8 mouse cellular contexts compared by ENCODE assay signal in the genomic region with DNA sequence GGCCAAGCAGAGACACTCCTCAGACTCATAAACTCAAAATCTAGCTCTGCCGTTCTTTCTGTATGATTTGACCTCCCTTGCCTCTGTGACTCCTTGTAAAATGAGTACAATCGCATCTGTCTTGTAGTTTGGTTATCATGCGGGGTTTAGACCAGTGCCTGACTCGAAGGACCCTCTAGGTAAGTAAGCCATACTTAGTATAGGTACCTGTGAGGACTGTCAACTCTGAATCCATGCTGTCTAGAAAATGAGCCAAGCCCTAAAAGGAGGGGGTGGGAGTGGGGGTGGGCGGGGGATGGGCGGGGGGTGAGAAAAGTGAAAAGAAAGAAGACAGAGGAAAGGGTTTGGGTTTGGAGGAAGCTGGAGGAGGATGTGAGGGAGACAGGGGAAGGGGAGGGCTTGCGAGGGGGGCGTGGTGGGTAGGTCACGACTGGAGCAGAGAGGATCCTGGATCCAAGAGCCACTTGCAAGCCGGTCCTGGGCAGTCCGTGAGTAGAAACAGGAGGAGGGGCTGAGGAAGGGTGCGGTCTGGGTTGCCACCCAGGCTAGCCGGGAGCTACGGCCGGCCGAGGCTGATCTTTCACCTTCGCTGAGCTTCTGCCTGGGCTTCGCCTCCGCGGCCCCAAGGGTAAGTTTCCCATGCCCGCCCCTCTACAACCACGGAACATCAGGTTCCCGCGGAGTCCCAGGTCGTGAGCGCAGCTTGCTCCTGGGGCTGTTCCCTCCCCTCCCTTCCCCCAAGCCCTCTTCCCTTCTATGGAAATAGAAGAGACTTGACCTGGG. TPM values are rescaled to one million over a fixed set of nuclear protein-coding genes. Genes with fewer than 3 reads are reported as not detected.
DNase-seq lines count a peak whose midpoint lies in the region; ATAC-seq and TF ChIP-seq lines count a peak whose summit lies in the region.

A gene (plus strand): TSS at position 404 of the 783 bp plus-strand sequence.

- peaks cover 37% of the 10 kb centered on the region for H3K79me3 ChIP-seq in C2C12 (ENCODE audit: low read depth)

- H3K79me2 ChIP-seq in C2C12 (ENCODE audit: control insufficient read depth, insufficient read depth): peaks cover 49% of the 10 kb centered on the region

- TF ChIP-seq CTCF in C2C12 (IDR thresholded peaks at IDR 0.05; ENCODE audit: control insufficient read depth, insufficient read depth, insufficient read length): no peak
- no peak for TF ChIP-seq CTCF in small intestine, adult 2 months (IDR thresholded peaks at IDR 0.05; ENCODE audit: extremely low read depth, insufficient read length, insufficient replicate concordance, low read depth, low read length)

- 0 out of 2 replicates have a peak, but pooled peaks cover 1% of the 10 kb centered on the region for H3K4me1 ChIP-seq in forebrain, embryonic 11.5 days (replicated peaks; ENCODE audit: control insufficient read depth, insufficient read depth, low read length)
- H3K4me1 ChIP-seq in small intestine, adult 2 months (ENCODE audit: control insufficient read depth, insufficient read depth, insufficient read length, low read length): peaks cover 8% of the 10 kb centered on the region; the same call in 1 of the 2 replicates

- H3ac ChIP-seq in C2C12 (ENCODE audit: control insufficient read depth, insufficient read length, low read depth): peak within 1 kb of the TSS; percentile 89

- no peak within 1 kb of the TSS for H3K27ac ChIP-seq in forebrain, embryonic 11.5 days (ENCODE audit: low read depth, low read length)
- 0 out of 2 replicates have a peak within 1 kb of the TSS, but pooled peaks have one; percentile 15 for H3K27ac ChIP-seq in small intestine, adult 2 months (ENCODE audit: insufficient read depth, low read depth, low read length)

- intact Hi-C loops in heart, postnatal 25 days (cut with DNase I): loop anchor here (5.0 kb wide), 1 partner anchor 119 kb away; no protein-coding TSS in a partner anchor

- peaks cover 12% of the 10 kb centered on the region for H3K36me3 ChIP-seq in C2C12 (ENCODE audit: control insufficient read depth, insufficient read depth)
- H3K36me3 ChIP-seq in forebrain, embryonic 11.5 days (ENCODE audit: control insufficient read depth, insufficient read depth, low read length): no peaks in the 10 kb centered on the region
- no peaks in the 10 kb centered on the region for H3K36me3 ChIP-seq in small intestine, adult 2 months (ENCODE audit: control insufficient read depth, insufficient read depth, low read length)

- H3K9me3 ChIP-seq in forebrain, embryonic 11.5 days (ENCODE audit: control insufficient read depth, low read length): no peaks in the 10 kb centered on the region

- peak; percentile 19; the same call in 1 of the 2 replicates for TF ChIP-seq POLR2A in small intestine, adult 2 months (IDR thresholded peaks at IDR 0.05; ENCODE audit: low read depth, low read length)

- H3K4me2 ChIP-seq in forebrain, embryonic 11.5 days (ENCODE audit: low read depth, low read length, severe bottlenecking): peak within 1 kb of the TSS; percentile 62

- ATAC-seq in forebrain, embryonic 11.5 days (replicated peaks; ENCODE audit: low FRiP score): peak; percentile 80

- peak; percentile 36 for DNase-seq in adipocyte (ENCODE audit: low spot score)
- peak; percentile 68 for DNase-seq in forebrain, embryonic 11.5 days (ENCODE audit: low spot score)
- DNase-seq in heart, postnatal 25 days (ENCODE audit: low spot score): peak; percentile 61
- no peak for DNase-seq in layer of hippocampus, adult 8-10 months (ENCODE audit: low spot score in 2 of 2)
- DNase-seq in lung, postnatal 10 days: peak; percentile 89
- DNase-seq in spleen, adult 12 weeks (ENCODE audit: low spot score): no peak

- 10% methylated on average over 26 of the region's 26 CpGs for WGBS in forebrain, embryonic 11.5 days
- WGBS in small intestine, adult 2 months: 6% methylated on average over 26 of the region's 26 CpGs

- H3K27me3 ChIP-seq in C2C12 (ENCODE audit: control insufficient read depth, insufficient read depth, insufficient read length): no peaks in the 10 kb centered on the region
- H3K27me3 ChIP-seq in forebrain, embryonic 11.5 days (ENCODE audit: control insufficient read depth, insufficient read depth, low read length): no peaks in the 10 kb centered on the region
- 0 out of 2 replicates have a peak, but pooled peaks cover 2% of the 10 kb centered on the region for H3K27me3 ChIP-seq in small intestine, adult 2 months (ENCODE audit: control insufficient read depth, insufficient read depth, low read length)

- peak within 1 kb of the TSS; percentile 4; the same call in 1 of the 2 replicates for H3K9ac ChIP-seq in forebrain, embryonic 11.5 days (ENCODE audit: low read length)

- peak within 1 kb of the TSS; percentile 71 for H3K4me3 ChIP-seq in C2C12 (ENCODE audit: insufficient read depth, poor library complexity, severe bottlenecking)
- H3K4me3 ChIP-seq in forebrain, embryonic 11.5 days (ENCODE audit: low read depth, low read length): peak within 1 kb of the TSS; percentile 25
- peak within 1 kb of the TSS; percentile 65 for H3K4me3 ChIP-seq in small intestine, adult 2 months (ENCODE audit: low read depth, low read length)

TF ChIP-seq in C2C12, 6 proteins besides CTCF, POLR2A, EP300 and RAD21:
- TF ChIP-seq USF1 (IDR thresholded peaks at IDR 0.05; ENCODE audit: low read depth) (no peak), MYOG (IDR thresholded peaks at IDR 0.05; ENCODE audit: control insufficient read depth, extremely low read depth, insufficient read length) (no peak), CEBPB (IDR thresholded peaks at IDR 0.05; ENCODE audit: low read depth) (no peak), FOSL1 (IDR thresholded peaks at IDR 0.05; ENCODE audit: insufficient read depth, low read length, poor library complexity, severe bottlenecking) (no peak)

RNA-seq across cellular contexts. Expression of the gene that starts here (rescaled TPM):
- polyA plus RNA-seq in C2C12 (2012; fragmentation: generic; extraction: Trizol): 169 TPM
- polyA plus RNA-seq in forebrain, embryonic 11.5 days (2014; fragmentation: Nextera tagmentation; extraction: Ambion mirVana): 35.7 and 42.3 TPM in 2 replicates
- 10 to 100 TPM; 27.4 to 29.1 TPM for total RNA-seq in heart, postnatal 25 days (2021)
- 10 to 100 TPM; 12.2 to 46.9 (median 26.6) TPM for total RNA-seq in layer of hippocampus, adult 8-10 months (2022)
- polyA plus RNA-seq in small intestine, adult 2 months (2012; rRNA removed): 1.9 and 6.2 TPM in 2 replicates

Comparison
In these comparisons a context has a peak if more than half of its experiments do, and no peak if none do; other contexts are left out.
1. DNase-seq: peak in adipocyte (single experiment), forebrain, embryonic 11.5 days (single experiment), heart, postnatal 25 days (single experiment) and lung, postnatal 10 days (single experiment); none in layer of hippocampus, adult 8-10 months (0 of 2) and spleen, adult 12 weeks (single experiment).
2. Peak in every context shown above with its lines, with median percentiles within 50 percentile points of each other: H3K4me3 ChIP-seq.